ENCODE assay signal across 12 mouse cellular contexts in genomic region chr19:59455671-59456070, GRCm38 (mm10). TPM values are rescaled to one million over a fixed set of nuclear protein-coding genes. Genes with fewer than 3 reads are reported as not detected.
DNase-seq lines count a peak whose midpoint lies in the region; ATAC-seq lines count a peak whose summit lies in the region.
"Had no signal": no experiment of that assay in that cellular context is flagged by ENCODE, and none has a peak within 500 bp of the region (broad histone marks: within the 10 kb centered on the region; RNA-seq: fewer than 3 reads in every experiment).

No protein-coding gene starts in this region.

- ATAC-seq in forebrain, embryonic 13.5 days: no peak
- ATAC-seq in limb, embryonic 13.5 days (ENCODE audit: low FRiP score, low read depth): no peak

- peak overlapping the region; percentile 78 for H3K4me2 ChIP-seq in forebrain, embryonic 13.5 days
- peak overlapping the region; percentile 71 for H3K4me2 ChIP-seq in limb, embryonic 13.5 days (replicated peaks)

- WGBS in forebrain, embryonic 13.5 days: 12% methylated on average over 7 of the region's 7 CpGs
- WGBS in limb, embryonic 13.5 days: 12% methylated on average over 7 of the region's 7 CpGs

- peak overlapping the region; percentile 65 for H3K4me3 ChIP-seq in forebrain, embryonic 13.5 days
- peak overlapping the region; percentile 52 for H3K4me3 ChIP-seq in limb, embryonic 13.5 days
- H3K4me3 ChIP-seq: megakaryocyte, embryonic 14.5 days had no signal

- peak; percentile 23 to 31 for DNase-seq in cerebellum, postnatal 10 days
- no peak for DNase-seq in cerebellum, postnatal 25 days
- peak; percentile 45 for DNase-seq in ES-CJ7 (ENCODE audit: low read depth, low spot score)
- DNase-seq in left cerebral cortex, postnatal 36 days (ENCODE audit: low spot score in 2 of 2): no peak
- no peak for DNase-seq in thymus, postnatal 36 days
- no peak for DNase-seq in frontal cortex, postnatal 14 days (ENCODE audit: low spot score in 2 of 2)
- DNase-seq: cerebellum, adult 11 months; gastrocnemius, postnatal 14 days had no signal

- no peaks in the 10 kb centered on the region for H3K9me3 ChIP-seq in forebrain, embryonic 13.5 days (replicated peaks)
- no peaks in the 10 kb centered on the region for H3K9me3 ChIP-seq in limb, embryonic 13.5 days
- H3K9me3 ChIP-seq: megakaryocyte, embryonic 14.5 days had no signal

- H3K27ac ChIP-seq in forebrain, embryonic 13.5 days: peak overlapping the region; percentile 33; the same call in 1 of the 2 replicates
- no peak overlapping the region for H3K27ac ChIP-seq in limb, embryonic 13.5 days

- H3K36me3 ChIP-seq in forebrain, embryonic 13.5 days (ENCODE audit: poor library complexity, severe bottlenecking): no peaks in the 10 kb centered on the region
- no peaks in the 10 kb centered on the region for H3K36me3 ChIP-seq in limb, embryonic 13.5 days

- peaks cover 59% of the 10 kb centered on the region for H3K27me3 ChIP-seq in forebrain, embryonic 13.5 days
- H3K27me3 ChIP-seq in limb, embryonic 13.5 days: peaks cover 88% of the 10 kb centered on the region

- H3K4me1 ChIP-seq in forebrain, embryonic 13.5 days: peaks cover 64% of the 10 kb centered on the region
- H3K4me1 ChIP-seq in limb, embryonic 13.5 days: peaks cover 47% of the 10 kb centered on the region

- intact Hi-C loops in left cerebral cortex, postnatal 36 days (cut with DNase I): loop anchor here (2.0 to 5.0 kb wide), 2 partner anchors 63 to 855 kb away; no protein-coding TSS in a partner anchor

- H3K9ac ChIP-seq in forebrain, embryonic 13.5 days: peak overlapping the region; percentile 56
- H3K9ac ChIP-seq in limb, embryonic 13.5 days: no peak overlapping the region

RNA-seq across cellular contexts. Expression of gene Emx2, which starts 2.5 kb away (rescaled TPM):
- polyA plus RNA-seq in forebrain, embryonic 13.5 days (2015; fragmentation: Nextera tagmentation; extraction: Ambion mirVana): 29.8 and 37.3 TPM in 2 replicates
- 18.7 and 18.9 TPM in 2 replicates for polyA plus RNA-seq in limb, embryonic 13.5 days (2015; fragmentation: Nextera tagmentation; extraction: Ambion mirVana)
- 10 to 100 TPM; 12.5 to 21.3 TPM for total RNA-seq in left cerebral cortex, postnatal 36 days (2021)
- polyA plus RNA-seq: intestine, embryonic 14.5 days had no signal

Comparison
In these comparisons a context has a peak if more than half of its experiments do, and no peak if none do; other contexts are left out.
1. DNase-seq: peak in cerebellum, postnatal 10 days (2 of 2) and ES-CJ7 (single experiment); none in cerebellum, postnatal 25 days (0 of 2), left cerebral cortex, postnatal 36 days (0 of 2), thymus, postnatal 36 days (0 of 2) and frontal cortex, postnatal 14 days (0 of 2).